Mouse (Mus musculus) embryonic fibroblast, embryonic 13.5 days (primary cell): ENCODE measurements around the gene Gp9.

Source experiments
- CTCF ChIP-seq: IDR thresholded peaks from 2 replicates; pipeline ENCODE4 v1.5.1; 2011; ENCODE audit warnings: mild to moderate bottlenecking, control low read depth, low read length, moderate library complexity, borderline replicate concordance; ENCODE audit not compliant: insufficient read depth
- POLR2A ChIP-seq: IDR thresholded peaks from 2 replicates; pipeline ENCODE4 v1.6.1; 2011; ENCODE audit warnings: low read depth, mild to moderate bottlenecking, control low read depth, low read length, moderate library complexity

DNA sequence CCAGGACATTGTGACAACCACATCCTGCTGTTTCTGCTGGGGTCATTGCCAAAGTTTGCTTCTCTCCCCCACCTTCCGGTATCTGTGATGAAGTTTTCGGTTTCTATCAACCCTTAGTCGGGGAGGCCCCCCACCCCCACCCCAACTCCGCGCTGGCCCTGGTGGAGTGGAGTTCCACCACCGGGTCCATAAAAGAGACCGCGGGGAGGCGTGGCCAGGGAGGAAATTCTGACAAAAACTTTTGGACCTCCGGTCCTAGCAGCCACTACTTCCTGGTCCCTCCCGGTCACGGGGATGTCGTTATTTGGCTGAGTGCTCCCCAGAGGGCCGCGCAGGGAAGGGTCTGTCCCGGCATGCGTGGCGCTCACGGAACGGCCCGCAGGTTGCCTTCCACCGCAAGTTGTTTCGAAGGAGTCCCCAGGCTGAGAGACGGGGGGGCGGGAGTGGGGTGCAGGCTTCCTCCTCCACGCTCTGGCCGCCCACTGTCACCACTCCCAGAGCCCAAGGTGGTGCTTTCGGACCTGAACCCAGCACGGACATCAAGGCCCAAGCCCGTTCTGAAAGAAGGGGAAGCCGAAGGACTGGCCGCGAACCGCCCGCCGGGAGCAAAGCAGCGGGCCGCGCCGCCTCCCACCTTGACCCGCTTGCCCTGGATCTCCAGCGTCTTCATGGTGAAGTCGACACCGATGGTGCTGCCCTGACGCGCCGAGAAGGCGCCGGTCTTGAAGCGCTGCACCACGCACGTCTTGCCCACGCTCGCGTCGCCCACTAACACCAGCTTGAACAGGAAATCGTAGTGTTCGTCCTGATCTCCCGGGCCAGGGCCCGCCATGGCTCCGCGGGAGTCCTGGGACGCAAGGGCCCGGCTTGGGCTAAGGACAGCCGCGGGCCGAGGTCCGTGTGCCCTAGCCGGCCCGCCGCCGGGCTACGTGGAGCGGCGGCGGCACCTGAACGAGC lies 33.1 kb downstream of the Gp9 start:
- TF ChIP-seq POLR2A = peak; percentile 62
- TF ChIP-seq CTCF = no peak
